Mouse (Mus musculus) brown adipose tissue, adult 24 weeks (tissue): ENCODE measurements at regions not wholly inside any gene's neighbourhood (a gene's known extent, or its start where the extent isn't known, plus 50 kb on each side); places are given as distances from the start of the nearest gene placed in this dataset.

Experiments
- H3K27ac ChIP-seq: fragments of 200-500 bp; replicated peaks from 2 replicates; pipeline ENCODE4 v1.5.1; 2012; ENCODE audit warnings: low read depth, mild to moderate bottlenecking, low read length
- H3K4me1 ChIP-seq: fragments of 200-500 bp; 2 replicates; pipeline ENCODE4 v1.6.1; 2012; ENCODE audit warnings: low read length, mixed read lengths; ENCODE audit not compliant: control insufficient read depth, insufficient read depth, insufficient read length
- H3K4me3 ChIP-seq: fragments of 200-500 bp; 2 replicates; pipeline ENCODE4 v1.5.1; 2012; ENCODE audit warnings: low read depth, mild to moderate bottlenecking, low read length, moderate library complexity; ENCODE audit not compliant: insufficient read depth

GRCm38 (mm10) chr9:79520498-79520897 is 198.1 kb downstream of the Col12a1 start:
- Histone ChIP-seq H3K27ac (no peak overlapping the region), H3K4me3 (no peak overlapping the region), H3K4me1 (no peaks in the 10 kb centered on the region)

GRCm38 (mm10) chr9:79523054-79523453 is 195.6 kb downstream of the Col12a1 start:
- Histone ChIP-seq H3K4me3 (no peak overlapping the region), H3K4me1 (no peaks in the 10 kb centered on the region), H3K27ac (no peak overlapping the region)

GRCm38 (mm10) chr9:79525000-79525399 is 193.6 kb downstream of the Col12a1 start:
- H3K4me1 ChIP-seq: no peaks in the 10 kb centered on the region
- H3K4me3 ChIP-seq: no peak overlapping the region
- H3K27ac ChIP-seq: no peak overlapping the region

GRCm38 (mm10) chr9:79526390-79526789 is 192.2 kb downstream of the Col12a1 start:
- no peak overlapping the region for H3K4me3 ChIP-seq
- no peaks in the 10 kb centered on the region for H3K4me1 ChIP-seq
- H3K27ac ChIP-seq: no peak overlapping the region

GRCm38 (mm10) chr9:79527331-79527730 is 191.3 kb downstream of the Col12a1 start:
- Histone ChIP-seq H3K4me3 (no peak overlapping the region), H3K27ac (no peak overlapping the region), H3K4me1 (no peaks in the 10 kb centered on the region)
